Comparison of ENCODE assay signal across 14 mouse cellular contexts in the genomic region with DNA sequence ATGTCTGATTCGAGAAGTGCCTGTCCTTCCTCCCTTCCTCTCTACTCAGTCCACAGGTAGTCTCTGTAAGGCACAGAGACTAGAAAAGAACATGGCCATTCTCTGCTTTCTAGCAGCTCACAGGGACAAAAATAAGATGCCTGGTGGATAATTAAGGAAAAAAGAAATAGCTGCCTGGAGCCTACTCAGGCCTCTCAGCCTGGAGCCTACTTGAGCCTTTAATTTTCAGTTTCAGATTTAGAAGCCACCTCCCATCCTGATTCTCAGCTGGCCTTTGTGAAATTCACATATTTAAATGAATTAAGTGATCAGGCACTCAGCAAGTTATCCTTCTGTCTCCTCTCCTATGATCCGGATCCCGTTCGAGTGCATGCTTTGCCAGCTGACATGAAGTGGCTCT.
"Had no signal": no experiment of that assay in that cellular context is flagged by ENCODE, and none has a peak within 500 bp of the region (broad histone marks: within the 10 kb centered on the region; RNA-seq: fewer than 3 reads in every experiment).

No protein-coding gene starts in this region.

- H3K4me3 ChIP-seq: kidney, embryonic 15.5 days; limb, embryonic 13.5 days; midbrain, embryonic 12.5 days; neural tube, embryonic 15.5 days; stomach, embryonic 15.5 days had no signal

- H3K4me1 ChIP-seq: limb, embryonic 13.5 days; midbrain, embryonic 12.5 days; neural tube, embryonic 15.5 days had no signal

- DNase-seq: kidney, adult 2 months; kidney, postnatal 14 days; left cerebral cortex, postnatal 4 days; lung, adult 18-20 months; spleen, adult 18-20 months; thymus, adult 2 months; thymus, postnatal 25 days had no signal

- ATAC-seq: midbrain, embryonic 16.5 days had no signal

- H3K9me3 ChIP-seq: kidney, embryonic 15.5 days; limb, embryonic 13.5 days; midbrain, embryonic 12.5 days; neural tube, embryonic 15.5 days; stomach, embryonic 15.5 days had no signal

- H3K27me3 ChIP-seq: kidney, embryonic 15.5 days; limb, embryonic 13.5 days; midbrain, embryonic 12.5 days; neural tube, embryonic 15.5 days; stomach, embryonic 15.5 days had no signal

- H3K4me2 ChIP-seq: kidney, embryonic 15.5 days; limb, embryonic 13.5 days; midbrain, embryonic 12.5 days; neural tube, embryonic 15.5 days; stomach, embryonic 15.5 days had no signal

- H3K9ac ChIP-seq: kidney, embryonic 15.5 days; limb, embryonic 13.5 days; liver, embryonic 14.5 days; midbrain, embryonic 12.5 days; neural tube, embryonic 15.5 days; stomach, embryonic 15.5 days had no signal

- H3K27ac ChIP-seq: kidney, embryonic 15.5 days; limb, embryonic 13.5 days; liver, embryonic 14.5 days; midbrain, embryonic 12.5 days; neural tube, embryonic 15.5 days; stomach, embryonic 15.5 days had no signal
